Mouse (Mus musculus): ENCODE results near the gene Lce6a. TPM values are rescaled to one million over a fixed set of nuclear protein-coding genes. Genes with fewer than 3 reads are reported as not detected.

Lce6a gene
- not detected in 2 replicates for total RNA-seq (2014; rRNA removed)
- not detected in 2 replicates for polyA plus RNA-seq (2015; fragmentation: Nextera tagmentation; extraction: Ambion mirVana)

GRCm38 (mm10) chr3:92621560-92621959, at the start of gene Lce6a:
Lce6a (minus strand) TSS chr3:92621660.
- H3K9ac ChIP-seq, result no peak within 1 kb of the TSS
- H3K4me2 ChIP-seq (ENCODE audit: low read depth), result no peak within 1 kb of the TSS
- H3K4me1 ChIP-seq (ENCODE audit: insufficient read depth), result no peaks in the 10 kb centered on the region
- no peak within 1 kb of the TSS for H3K27ac ChIP-seq (ENCODE audit: low read depth, low read length)
- WGBS, result 79% methylated on average over 2 of the region's 2 CpGs
- no peak within 1 kb of the TSS for H3K4me3 ChIP-seq (ENCODE audit: low read depth, low read length)
- no peaks in the 10 kb centered on the region for H3K9me3 ChIP-seq (ENCODE audit: low read length)
- TF ChIP-seq CTCF (IDR thresholded peaks at IDR 0.05; ENCODE audit: low read depth), result no peak
- H3K36me3 ChIP-seq (ENCODE audit: insufficient read depth), result no peaks in the 10 kb centered on the region
- ATAC-seq (no peak), DNase-seq (no peak)
- no peaks in the 10 kb centered on the region for H3K27me3 ChIP-seq (ENCODE audit: insufficient read depth, low read length)

- Histone ChIP-seq H3K36me3 (ENCODE audit: insufficient read depth) (no peaks in the 10 kb centered on the region), H3K4me2 (ENCODE audit: low read depth) (no peak within 1 kb of the TSS), H3K9ac (no peak within 1 kb of the TSS), H3K27ac (ENCODE audit: low read depth, low read length) (no peak within 1 kb of the TSS), H3K9me3 (ENCODE audit: low read length) (no peaks in the 10 kb centered on the region), H3K27me3 (ENCODE audit: insufficient read depth, low read length) (no peaks in the 10 kb centered on the region), H3K4me1 (ENCODE audit: insufficient read depth) (no peaks in the 10 kb centered on the region), H3K4me3 (ENCODE audit: low read depth, low read length) (no peak within 1 kb of the TSS)
- DNase-seq, result no peak
- no peak for TF ChIP-seq CTCF (IDR thresholded peaks at IDR 0.05; ENCODE audit: low read depth)
- no peak for ATAC-seq
Measured at GRCm38 (mm10) chr3:92670215-92670614, 48.8 kb upstream of the Lce6a start, which contains the start of gene Lce1a2. Lce1a2 (minus strand) TSS chr3:92670315.

GRCm38 (mm10) chr3:92656826-92657225, 35.4 kb upstream of the Lce6a start, which contains the start of gene Lce1b:
Lce1b (minus strand) TSS chr3:92656926.
- H3K27ac ChIP-seq (ENCODE audit: low read depth, low read length), result no peak within 1 kb of the TSS
- no peaks in the 10 kb centered on the region for H3K27me3 ChIP-seq (ENCODE audit: insufficient read depth, low read length)
- ATAC-seq (no peak), DNase-seq (no peak)
- no peaks in the 10 kb centered on the region for H3K4me1 ChIP-seq (ENCODE audit: insufficient read depth)
- H3K4me2 ChIP-seq (ENCODE audit: low read depth), result no peak within 1 kb of the TSS
- no peak within 1 kb of the TSS for H3K9ac ChIP-seq
- H3K9me3 ChIP-seq (ENCODE audit: low read length), result no peaks in the 10 kb centered on the region
- H3K4me3 ChIP-seq (ENCODE audit: low read depth, low read length), result no peak within 1 kb of the TSS
- no peak for TF ChIP-seq CTCF (IDR thresholded peaks at IDR 0.05; ENCODE audit: low read depth)
- H3K36me3 ChIP-seq (ENCODE audit: insufficient read depth), result no peaks in the 10 kb centered on the region

- WGBS, result 87% methylated on average over 1 of the region's 1 CpGs
- no peaks in the 10 kb centered on the region for H3K9me3 ChIP-seq (ENCODE audit: low read length)
- no peak within 1 kb of the TSS for H3K27ac ChIP-seq (ENCODE audit: low read depth, low read length)
Measured at GRCm38 (mm10) chr3:92648207-92648606, 26.7 kb upstream of the Lce6a start, which contains the start of gene Lce1a1. Lce1a1 (minus strand) TSS chr3:92648307.

GRCm38 (mm10) chr3:92639854-92640253, 18.4 kb upstream of the Lce6a start:
- Histone ChIP-seq H3K9me3 (ENCODE audit: low read length) (no peaks in the 10 kb centered on the region), H3K4me2 (ENCODE audit: low read depth) (no peak overlapping the region), H3K27me3 (ENCODE audit: insufficient read depth, low read length) (no peaks in the 10 kb centered on the region), H3K9ac (no peak overlapping the region), H3K36me3 (ENCODE audit: insufficient read depth) (no peaks in the 10 kb centered on the region), H3K27ac (ENCODE audit: low read depth, low read length) (no peak overlapping the region), H3K4me3 (ENCODE audit: low read depth, low read length) (no peak overlapping the region), H3K4me1 (ENCODE audit: insufficient read depth) (no peaks in the 10 kb centered on the region)
- ATAC-seq, result no peak
- no peak for TF ChIP-seq CTCF (IDR thresholded peaks at IDR 0.05; ENCODE audit: low read depth)
- 93% methylated on average over 15 of the region's 15 CpGs for WGBS
- no peak for DNase-seq

More at GRCm38 (mm10) chr3:92648207-92648606, 26.7 kb upstream of the Lce6a start, which contains the start of gene Lce1a1:
- no peak for DNase-seq
- ATAC-seq, result no peak
- no peaks in the 10 kb centered on the region for H3K27me3 ChIP-seq (ENCODE audit: insufficient read depth, low read length)
- no peaks in the 10 kb centered on the region for H3K36me3 ChIP-seq (ENCODE audit: insufficient read depth)
- no peak for TF ChIP-seq CTCF (IDR thresholded peaks at IDR 0.05; ENCODE audit: low read depth)
- H3K4me1 ChIP-seq (ENCODE audit: insufficient read depth), result no peaks in the 10 kb centered on the region
- H3K9ac ChIP-seq, result no peak within 1 kb of the TSS
- H3K4me3 ChIP-seq (ENCODE audit: low read depth, low read length), result no peak within 1 kb of the TSS
- no peak within 1 kb of the TSS for H3K4me2 ChIP-seq (ENCODE audit: low read depth)

GRCm38 (mm10) chr3:92638653-92638991, 17.2 kb upstream of the Lce6a start:
- no peak for DNase-seq
- Histone ChIP-seq H3K27ac (ENCODE audit: low read depth, low read length) (no peak overlapping the region), H3K4me1 (ENCODE audit: insufficient read depth) (no peaks in the 10 kb centered on the region), H3K9me3 (ENCODE audit: low read length) (no peaks in the 10 kb centered on the region), H3K27me3 (ENCODE audit: insufficient read depth, low read length) (no peaks in the 10 kb centered on the region), H3K9ac (no peak overlapping the region), H3K4me3 (ENCODE audit: low read depth, low read length) (no peak overlapping the region), H3K4me2 (ENCODE audit: low read depth) (no peak overlapping the region), H3K36me3 (ENCODE audit: insufficient read depth) (no peaks in the 10 kb centered on the region)
- ATAC-seq, result no peak
- 42% methylated on average over 3 of the region's 3 CpGs for WGBS
- no peak for TF ChIP-seq CTCF (IDR thresholded peaks at IDR 0.05; ENCODE audit: low read depth)

GRCm38 (mm10) chr3:92637745-92638652, 16.5 kb upstream of the Lce6a start:
- H3K36me3 ChIP-seq (ENCODE audit: insufficient read depth), result no peaks in the 10 kb centered on the region
- H3K9ac ChIP-seq, result no peak overlapping the region
- no peak overlapping the region for H3K27ac ChIP-seq (ENCODE audit: low read depth, low read length)
- TF ChIP-seq CTCF (IDR thresholded peaks at IDR 0.05; ENCODE audit: low read depth), result no peak
- no peak for ATAC-seq
- H3K27me3 ChIP-seq (ENCODE audit: insufficient read depth, low read length), result no peaks in the 10 kb centered on the region
- H3K4me3 ChIP-seq (ENCODE audit: low read depth, low read length), result no peak overlapping the region
- H3K4me1 ChIP-seq (ENCODE audit: insufficient read depth), result no peaks in the 10 kb centered on the region
- H3K4me2 ChIP-seq (ENCODE audit: low read depth), result no peak overlapping the region
- WGBS, result 4% methylated on average over 1 of the region's 1 CpGs
- no peak for DNase-seq
- H3K9me3 ChIP-seq (ENCODE audit: low read length), result no peaks in the 10 kb centered on the region

Data from forebrain, postnatal 0 days (tissue).